Mouse (Mus musculus) limb, embryonic 15.5 days (tissue): ENCODE results near the gene Tnfrsf13b. TPM values are rescaled to one million over a fixed set of nuclear protein-coding genes. Genes with fewer than 3 reads are reported as not detected.
"Not testable (repeated sequence)": the region's sequence is repeated elsewhere in the genome, so short reads cannot be mapped to it uniquely, and the experiment has no call there.

Source experiments
- ATAC-seq: fragments of 200-750 bp; cut with Nextera tagmentation; 2 replicates; pipeline ENCODE4 v1.8.0; 2017; ENCODE audit warnings: low read depth, moderate TSS enrichment; ENCODE audit not compliant: insufficient number of reproducible peaks, low FRiP score, low TSS enrichment
- H3K27ac ChIP-seq: fragments of 300-500 bp; sonication (generic); 2 replicates; pipeline ENCODE4 v1.5.1; 2015; ENCODE audit warnings: moderate library complexity, mild to moderate bottlenecking, inconsistent platforms
- H3K27me3 ChIP-seq: fragments of 300-500 bp; sonication (generic); 2 replicates; pipeline ENCODE4 v1.6.1; 2015; ENCODE audit warnings: inconsistent platforms
- H3K36me3 ChIP-seq: fragments of 300-500 bp; sonication (generic); 2 replicates; pipeline ENCODE4 v1.6.1; 2015; ENCODE audit warnings: inconsistent platforms
- H3K4me1 ChIP-seq: fragments of 300-500 bp; sonication (generic); 2 replicates; pipeline ENCODE4 v1.6.1; 2015; ENCODE audit warnings: inconsistent platforms
- H3K4me2 ChIP-seq: fragments of 300-500 bp; sonication (generic); 2 replicates; pipeline ENCODE4 v1.6.1; 2015; ENCODE audit warnings: mild to moderate bottlenecking, inconsistent platforms
- H3K4me3 ChIP-seq: fragments of 300-500 bp; sonication (generic); 2 replicates; pipeline ENCODE4 v1.5.1; 2015; ENCODE audit warnings: mild to moderate bottlenecking, inconsistent platforms
- H3K9ac ChIP-seq: fragments of 300-500 bp; sonication (generic); 2 replicates; pipeline ENCODE4 v1.6.1; 2015; ENCODE audit warnings: inconsistent platforms
- H3K9me3 ChIP-seq: fragments of 300-500 bp; sonication (generic); 2 replicates; pipeline ENCODE4 v1.6.1; 2016; ENCODE audit warnings: inconsistent platforms
- WGBS: fragments of 180-500 bp; shearing (Covaris S2); methylation state at CpG from one replicate; pipeline ENCODE4 v1.1.7; 2015; 5-methylcytosine and 5-hydroxymethylcytosine counted together
- polyA plus RNA-seq: library from polyadenylated mRNA; unstranded; fragments of >200 nt; fragmentation: Nextera tagmentation; extraction: Ambion mirVana; gene quantifications from 2 replicates; pipeline ENCODE4 v1.2.1, GENCODE M21; 2015

The Tnfrsf13b gene
- polyA plus RNA-seq, 1 experiment from 2014 or later, result 2.3 TPM

GRCm38 (mm10) chr11:61110928-61111327, 15.6 kb upstream of the Tnfrsf13b start:
- ATAC-seq, result no peak
- Histone ChIP-seq H3K4me2 (no peak overlapping the region), H3K27ac (no peak overlapping the region), H3K9ac (no peak overlapping the region), H3K27me3 (no peaks in the 10 kb centered on the region), H3K4me1 (no peaks in the 10 kb centered on the region), H3K36me3 (no peaks in the 10 kb centered on the region), H3K4me3 (no peak overlapping the region), H3K9me3 (no peaks in the 10 kb centered on the region)
- 41% methylated on average over 1 of the region's 1 CpGs for WGBS

DNA sequence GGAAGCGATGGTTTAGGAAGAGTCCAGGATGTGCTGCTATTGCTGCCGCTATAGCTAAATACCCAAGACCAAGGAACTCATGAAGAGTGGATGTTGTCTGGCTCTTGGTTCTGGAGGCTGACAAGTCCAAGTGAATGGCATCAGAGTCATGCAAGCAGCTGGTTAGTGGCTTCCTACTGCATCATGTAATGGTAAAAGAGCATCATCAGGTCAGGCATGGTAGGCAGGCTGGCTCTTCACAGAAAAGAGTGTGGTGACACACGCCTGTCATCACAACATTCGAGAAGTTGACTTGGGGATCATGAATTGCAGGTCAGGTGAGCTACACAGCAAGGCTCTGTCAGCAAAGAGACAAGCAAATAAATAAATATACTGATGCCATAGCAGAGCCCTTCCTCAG, 15.1 kb upstream of the Tnfrsf13b start:
- WGBS, result 93% methylated on average over 4 of the region's 4 CpGs
- no peaks in the 10 kb centered on the region for H3K9me3 ChIP-seq
- H3K27ac ChIP-seq, result no peak overlapping the region
- H3K4me3 ChIP-seq, result no peak overlapping the region
- H3K4me1 ChIP-seq, result no peaks in the 10 kb centered on the region
- H3K27me3 ChIP-seq, result no peaks in the 10 kb centered on the region
- H3K4me2 ChIP-seq, result no peak overlapping the region
- no peak for ATAC-seq
- H3K9ac ChIP-seq, result no peak overlapping the region
- H3K36me3 ChIP-seq, result no peaks in the 10 kb centered on the region

- no peak overlapping the region for H3K4me2 ChIP-seq
- no peaks in the 10 kb centered on the region for H3K27me3 ChIP-seq
- H3K27ac ChIP-seq, result no peak overlapping the region
- no peak overlapping the region for H3K9ac ChIP-seq
- ATAC-seq, result no peak
- no peak overlapping the region for H3K4me3 ChIP-seq
- no peaks in the 10 kb centered on the region for H3K9me3 ChIP-seq
- no peaks in the 10 kb centered on the region for H3K4me1 ChIP-seq
- no peaks in the 10 kb centered on the region for H3K36me3 ChIP-seq
- WGBS, result 77% methylated on average over 8 of the region's 8 CpGs
Observed at GRCm38 (mm10) chr11:61112323-61112995, 14.1 kb upstream of the Tnfrsf13b start.

GRCm38 (mm10) chr11:61116226-61116625, 10.3 kb upstream of the Tnfrsf13b start:
- Histone ChIP-seq H3K4me1 (no peaks in the 10 kb centered on the region), H3K27ac (no peak overlapping the region), H3K9me3 (no peaks in the 10 kb centered on the region), H3K4me3 (no peak overlapping the region), H3K9ac (no peak overlapping the region), H3K4me2 (no peak overlapping the region), H3K27me3 (no peaks in the 10 kb centered on the region), H3K36me3 (no peaks in the 10 kb centered on the region)
- 56% methylated on average over 8 of the region's 8 CpGs for WGBS
- ATAC-seq, result no peak

GRCm38 (mm10) chr11:61119996-61120583, 6.5 kb upstream of the Tnfrsf13b start:
- Histone ChIP-seq H3K9me3 (no peaks in the 10 kb centered on the region), H3K4me2 (no peak overlapping the region), H3K4me1 (no peaks in the 10 kb centered on the region), H3K36me3 (no peaks in the 10 kb centered on the region), H3K27ac (no peak overlapping the region), H3K4me3 (no peak overlapping the region), H3K9ac (no peak overlapping the region), H3K27me3 (no peaks in the 10 kb centered on the region)
- no peak for ATAC-seq
- 92% methylated on average over 3 of the region's 3 CpGs for WGBS

DNA sequence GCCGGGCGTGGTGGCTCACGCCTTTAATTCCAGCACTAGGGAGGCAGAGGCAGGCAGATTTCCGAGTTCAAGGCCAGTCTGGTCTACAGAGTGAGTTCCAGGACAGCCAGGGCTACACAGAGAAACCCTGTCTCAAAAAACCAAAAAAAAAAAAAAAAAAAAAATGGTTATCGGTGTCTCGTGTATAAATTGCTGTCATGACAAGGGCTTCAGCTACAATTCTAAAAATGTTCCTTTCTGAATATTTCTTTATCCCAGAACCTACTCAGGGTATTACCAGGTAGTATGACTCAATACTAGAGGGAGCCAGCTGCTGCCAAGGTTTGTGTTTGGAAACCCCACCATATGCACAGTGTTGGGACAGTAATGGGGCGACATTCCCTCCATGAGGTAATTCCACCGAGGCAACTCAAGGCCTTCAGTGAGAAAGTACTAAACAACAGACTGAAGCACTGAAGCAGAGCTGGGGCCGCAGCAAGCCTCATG, 4.2 kb upstream of the Tnfrsf13b start:
- no peaks in the 10 kb centered on the region for H3K36me3 ChIP-seq

DNA sequence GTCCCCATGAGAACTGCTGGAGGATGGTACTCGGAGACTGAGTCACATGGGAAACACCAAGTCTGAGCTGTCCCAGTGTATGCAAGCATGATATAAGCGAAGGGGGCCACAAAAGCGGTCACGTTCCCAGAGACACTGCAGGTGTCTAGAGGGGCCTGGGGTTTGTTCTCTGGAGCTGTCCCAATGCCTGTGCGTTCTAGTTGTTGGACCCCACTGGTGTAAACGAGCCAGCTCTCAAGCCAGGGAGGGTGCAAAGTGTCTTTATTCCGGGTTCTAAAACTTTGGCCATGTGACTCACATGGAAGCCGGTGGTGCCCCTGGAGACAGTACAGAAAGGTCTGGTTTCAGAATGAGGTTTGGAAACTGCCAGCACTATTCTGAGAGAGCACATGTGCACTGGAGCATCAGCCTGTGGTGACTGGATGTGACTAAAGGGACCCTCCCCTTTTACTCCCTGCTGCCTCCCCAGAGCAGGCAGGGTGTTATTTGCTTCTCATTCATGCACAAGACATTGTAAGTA, 3.7 kb upstream of the Tnfrsf13b start:
- no peaks in the 10 kb centered on the region for H3K4me1 ChIP-seq
- no peak for ATAC-seq
- no peaks in the 10 kb centered on the region for H3K27me3 ChIP-seq
- no peaks in the 10 kb centered on the region for H3K9me3 ChIP-seq
- WGBS, result 80% methylated on average over 8 of the region's 8 CpGs
- no peak overlapping the region for H3K9ac ChIP-seq
- no peak overlapping the region for H3K27ac ChIP-seq
- no peak overlapping the region for H3K4me2 ChIP-seq
- no peaks in the 10 kb centered on the region for H3K36me3 ChIP-seq
- no peak overlapping the region for H3K4me3 ChIP-seq

More for the DNA sequence above, 4.2 kb upstream of the Tnfrsf13b start:
- Histone ChIP-seq H3K4me1 (no peaks in the 10 kb centered on the region), H3K9ac (no peak overlapping the region), H3K4me3 (no peak overlapping the region), H3K9me3 (no peaks in the 10 kb centered on the region), H3K27ac (no peak overlapping the region), H3K27me3 (no peaks in the 10 kb centered on the region), H3K4me2 (no peak overlapping the region)
- ATAC-seq, result no peak
- WGBS, result 89% methylated on average over 9 of the region's 9 CpGs

- H3K4me3 ChIP-seq, result no peak overlapping the region
- no peaks in the 10 kb centered on the region for H3K4me1 ChIP-seq
- H3K36me3 ChIP-seq, result no peaks in the 10 kb centered on the region
- no peaks in the 10 kb centered on the region for H3K9me3 ChIP-seq
- no peaks in the 10 kb centered on the region for H3K27me3 ChIP-seq
- H3K9ac ChIP-seq, result no peak overlapping the region
- H3K4me2 ChIP-seq, result no peak overlapping the region
- 59% methylated on average over 3 of the region's 3 CpGs for WGBS
- H3K27ac ChIP-seq, result no peak overlapping the region
- no peak for ATAC-seq
Observed at GRCm38 (mm10) chr11:61123886-61124285, 2.7 kb upstream of the Tnfrsf13b start.

DNA sequence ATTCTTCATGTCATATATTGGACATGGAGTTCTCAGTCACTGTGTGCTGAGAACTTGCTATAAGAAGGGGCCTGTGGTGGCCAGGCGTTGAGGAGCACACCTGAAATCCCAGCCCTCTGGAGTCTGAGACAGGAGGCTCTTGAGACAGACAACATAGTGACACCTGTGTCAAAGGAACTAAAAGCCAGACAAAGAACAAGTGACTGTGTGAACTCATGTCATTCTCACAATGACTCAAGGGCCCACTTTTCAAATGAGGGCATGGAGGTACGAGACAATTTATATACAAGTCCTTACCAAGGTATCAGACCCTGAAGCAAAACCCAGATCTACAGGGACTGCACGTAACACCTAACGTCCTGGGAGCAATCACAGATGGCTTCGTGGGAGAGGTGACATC, 585 bp upstream of the Tnfrsf13b start:
- no peak overlapping the region for H3K27ac ChIP-seq
- ATAC-seq, result no peak
- no peaks in the 10 kb centered on the region for H3K27me3 ChIP-seq
- no peaks in the 10 kb centered on the region for H3K36me3 ChIP-seq
- H3K9me3 ChIP-seq, result no peaks in the 10 kb centered on the region
- 81% methylated on average over 5 of the region's 5 CpGs for WGBS
- no peak overlapping the region for H3K4me2 ChIP-seq
- H3K4me1 ChIP-seq, result no peaks in the 10 kb centered on the region
- no peak overlapping the region for H3K4me3 ChIP-seq
- no peak overlapping the region for H3K9ac ChIP-seq

DNA sequence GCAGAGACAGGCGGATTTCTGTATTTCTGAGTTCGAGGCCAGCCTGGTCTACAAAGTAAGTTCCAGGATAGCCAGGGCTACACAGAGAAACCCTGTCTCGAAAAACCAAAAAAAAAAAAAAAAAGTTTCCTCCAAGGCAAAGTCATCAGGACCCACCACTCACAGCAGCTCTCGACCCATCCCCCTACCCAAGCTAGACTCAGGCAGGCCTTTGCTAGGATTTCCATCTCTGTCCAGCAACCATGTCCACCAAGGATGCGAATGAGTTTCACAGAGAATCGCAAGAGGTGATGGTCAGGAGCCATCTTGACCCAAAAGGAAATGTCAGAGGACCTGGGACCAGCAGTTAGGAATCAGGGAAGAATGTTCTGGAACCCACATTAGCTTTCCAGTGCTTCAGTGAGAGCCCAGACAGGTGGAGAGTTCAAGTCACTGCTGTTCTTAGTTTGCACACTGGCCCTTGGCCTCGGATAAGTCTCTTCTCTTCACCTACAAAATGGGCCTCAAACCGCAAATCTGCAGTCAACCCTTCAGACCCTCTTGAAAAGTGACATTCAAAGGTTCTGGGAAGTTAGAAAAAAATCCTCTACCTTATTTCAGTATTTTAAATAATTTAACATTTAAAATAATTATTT, 983 bp downstream of the Tnfrsf13b start:
- H3K9me3 ChIP-seq, result no peaks in the 10 kb centered on the region

DNA sequence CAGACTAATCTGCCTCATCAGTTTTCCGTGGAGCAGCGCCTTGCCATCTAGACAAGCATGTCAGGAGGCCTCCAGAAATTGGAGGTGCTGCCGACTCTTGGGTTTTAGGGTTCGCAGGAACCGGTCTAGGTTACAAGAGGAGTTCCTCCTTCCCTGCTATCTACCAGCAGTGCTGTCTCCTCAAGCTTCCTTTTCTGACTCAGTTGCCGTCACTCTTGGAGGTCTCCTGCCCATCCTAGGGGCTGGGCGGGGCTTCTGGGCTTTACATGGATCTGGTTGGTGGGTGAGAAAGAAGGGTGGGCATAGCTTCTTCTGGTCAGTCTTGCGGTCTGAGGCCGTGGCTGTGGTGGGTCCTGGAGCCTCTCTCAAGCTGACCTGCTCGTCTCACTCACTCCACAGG, 2.8 kb downstream of the Tnfrsf13b start:
- Histone ChIP-seq H3K9ac (no peak overlapping the region), H3K4me3 (no peak overlapping the region), H3K9me3 (no peaks in the 10 kb centered on the region), H3K36me3 (no peaks in the 10 kb centered on the region), H3K4me2 (no peak overlapping the region), H3K27me3 (no peaks in the 10 kb centered on the region), H3K27ac (no peak overlapping the region), H3K4me1 (no peaks in the 10 kb centered on the region)
- ATAC-seq, result no peak
- WGBS, result 44% methylated on average over 10 of the region's 10 CpGs

More for the DNA sequence above, 983 bp downstream of the Tnfrsf13b start:
- 88% methylated on average over 8 of the region's 8 CpGs for WGBS
- no peak overlapping the region for H3K9ac ChIP-seq
- no peak overlapping the region for H3K4me2 ChIP-seq
- H3K27ac ChIP-seq, result no peak overlapping the region
- no peak overlapping the region for H3K4me3 ChIP-seq
- no peaks in the 10 kb centered on the region for H3K4me1 ChIP-seq
- H3K27me3 ChIP-seq, result no peaks in the 10 kb centered on the region
- no peaks in the 10 kb centered on the region for H3K36me3 ChIP-seq
- ATAC-seq, result no peak

DNA sequence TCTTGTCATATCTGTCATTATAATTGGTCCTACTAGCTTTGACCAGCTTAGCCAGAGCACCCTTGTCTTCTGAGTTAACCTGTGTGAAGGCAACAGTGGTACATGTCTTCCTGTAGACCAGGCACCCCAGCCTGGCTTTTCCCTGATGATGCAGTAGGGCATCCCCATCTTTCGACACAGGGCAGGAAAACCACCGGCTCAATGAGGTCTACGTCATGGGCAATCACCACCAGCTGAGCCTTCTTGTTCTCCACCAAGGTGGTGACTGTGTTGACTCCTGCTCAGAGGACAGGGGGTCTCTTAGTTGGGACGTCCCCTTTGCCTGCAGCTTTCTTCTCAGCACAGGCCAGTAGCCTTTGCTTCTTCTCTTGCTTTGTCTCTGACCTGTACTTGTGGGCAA, 4.1 kb downstream of the Tnfrsf13b start:
- H3K9me3 ChIP-seq, ATAC-seq, H3K4me2 ChIP-seq, H3K36me3 ChIP-seq, H3K9ac ChIP-seq, H3K27ac ChIP-seq, H3K4me3 ChIP-seq, H3K4me1 ChIP-seq, H3K27me3 ChIP-seq: not testable (repeated sequence)
- WGBS, result 95% methylated on average over 4 of the region's 4 CpGs
